Mouse (Mus musculus) kidney, adult 2 months (tissue): ENCODE measurements around the gene Ikzf2. TPM values are rescaled to one million over a fixed set of nuclear protein-coding genes. Genes with fewer than 3 reads are reported as not detected.
A peak's percentile ranks its signal among the peaks of the same experiment; 100 is the strongest.

ENCODE experiments used
- DNase-seq: peaks from one replicate; pipeline ENCODE4 v3.0.0; 2021
- H3K27ac ChIP-seq: fragments of 200-500 bp; 2 replicates; pipeline ENCODE4 v1.5.1; 2012; ENCODE audit warnings: low read depth, low read length, control low read depth, inconsistent platforms; ENCODE audit not compliant: insufficient read depth
- H3K27me3 ChIP-seq: fragments of 200-500 bp; replicated peaks from 2 replicates; pipeline ENCODE4 v1.6.1; 2012; ENCODE audit warnings: mild to moderate bottlenecking, moderate library complexity, low read length, inconsistent platforms; ENCODE audit not compliant: control insufficient read depth, insufficient read depth
- H3K36me3 ChIP-seq: fragments of 200-500 bp; 2 replicates; pipeline ENCODE4 v1.6.1; 2012; ENCODE audit warnings: mild to moderate bottlenecking, moderate library complexity, low read length, inconsistent platforms; ENCODE audit not compliant: control insufficient read depth, insufficient read depth
- H3K4me1 ChIP-seq: fragments of 200-500 bp; 2 replicates; pipeline ENCODE4 v1.6.1; 2011; ENCODE audit warnings: low read length; ENCODE audit not compliant: control insufficient read depth, insufficient read depth
- H3K4me3 ChIP-seq: fragments of 200-500 bp; 2 replicates; pipeline ENCODE4 v1.5.1; 2011; ENCODE audit warnings: mild to moderate bottlenecking, low read depth, low read length, control low read depth; ENCODE audit not compliant: insufficient read depth
- CTCF ChIP-seq: fragments of 200-500 bp; conservative IDR thresholded peaks from 2 replicates; pipeline ENCODE4 v1.5.1; 2011; ENCODE audit warnings: low read depth, mild to moderate bottlenecking, control low read depth, low read length, moderate library complexity, mixed read lengths; ENCODE audit not compliant: insufficient read depth, insufficient read length
- POLR2A ChIP-seq: fragments of 200-500 bp; IDR thresholded peaks from one replicate; pipeline ENCODE4 v1.6.1; 2011; ENCODE audit warnings: low read depth, low read length, control low read depth
- WGBS: fragments of 180-500 bp; shearing (Covaris S2); methylation state at CpG from one replicate; pipeline ENCODE4 v1.1.7; 2018; 5-methylcytosine and 5-hydroxymethylcytosine counted together
- polyA plus RNA-seq: library from polyadenylated mRNA; depleted of rRNA; stranded (reverse); fragments of >200 nt; gene quantifications from 2 replicates; pipeline ENCODE4 v1.2.3, GENCODE M21; 2012; rRNA removed

Gene Ikzf2
- polyA plus RNA-seq, 1 experiment, result 1.5 TPM

GRCm38 (mm10) chr1:69498862-69499306 is 188.2 kb downstream of the Ikzf2 start:
- TF ChIP-seq CTCF, result no peak
- TF ChIP-seq POLR2A, result no peak
- H3K4me3 ChIP-seq, result no peak overlapping the region
- no peaks in the 10 kb centered on the region for H3K4me1 ChIP-seq
- no peak for DNase-seq
- H3K27ac ChIP-seq, result no peak overlapping the region
- H3K27me3 ChIP-seq, result no peaks in the 10 kb centered on the region
- 33% methylated on average over 7 of the region's 7 CpGs for whole genome bisulfite sequencing
- H3K36me3 ChIP-seq, result no peaks in the 10 kb centered on the region

GRCm38 (mm10) chr1:69496055-69496454 is 191.0 kb downstream of the Ikzf2 start:
- Histone ChIP-seq H3K27ac (no peak overlapping the region), H3K4me3 (no peak overlapping the region), H3K27me3 (no peaks in the 10 kb centered on the region), H3K36me3 (no peaks in the 10 kb centered on the region), H3K4me1 (no peaks in the 10 kb centered on the region)
- DNase-seq, result no peak
- TF ChIP-seq CTCF, result no peak
- TF ChIP-seq POLR2A, result no peak
- WGBS, result 67% methylated on average over 4 of the region's 4 CpGs

- no peak for DNase-seq
- no peak for TF ChIP-seq POLR2A
- TF ChIP-seq CTCF, result no peak
- Histone ChIP-seq H3K27me3 (no peaks in the 10 kb centered on the region), H3K27ac (no peak overlapping the region), H3K4me1 (no peaks in the 10 kb centered on the region), H3K36me3 (no peaks in the 10 kb centered on the region), H3K4me3 (no peak overlapping the region)
- whole genome bisulfite sequencing, result 70% methylated on average over 11 of the region's 11 CpGs
These were observed 193.6 kb downstream of the Ikzf2 start for GRCm38 (mm10) chr1:69493309-69494047.

DNA sequence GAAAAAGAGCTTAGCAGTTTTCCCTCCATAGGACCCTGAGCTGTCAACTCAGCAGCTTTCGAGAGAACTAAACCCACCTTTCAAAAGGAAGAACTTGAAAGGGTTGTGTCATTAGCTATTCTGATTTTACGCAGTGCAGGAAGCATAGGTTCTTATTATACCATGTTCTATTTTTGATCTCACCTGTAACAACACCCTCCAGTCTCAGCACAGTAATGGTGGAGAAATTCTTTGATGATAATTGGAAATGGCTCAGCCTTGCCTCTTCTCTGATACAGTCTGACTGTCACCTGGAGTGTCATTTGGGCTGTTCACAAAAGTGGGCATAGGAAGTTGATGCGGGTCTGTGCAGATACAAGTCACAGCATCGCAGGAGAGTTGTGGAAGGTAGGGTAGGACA is 195.0 kb downstream of the Ikzf2 start:
- Histone ChIP-seq H3K4me3 (no peak overlapping the region), H3K27ac (no peak overlapping the region), H3K36me3 (no peaks in the 10 kb centered on the region), H3K27me3 (no peaks in the 10 kb centered on the region), H3K4me1 (no peaks in the 10 kb centered on the region)
- DNase-seq, result no peak
- TF ChIP-seq CTCF, result no peak
- TF ChIP-seq POLR2A, result no peak
- 95% methylated on average over 4 of the region's 4 CpGs for WGBS

DNA sequence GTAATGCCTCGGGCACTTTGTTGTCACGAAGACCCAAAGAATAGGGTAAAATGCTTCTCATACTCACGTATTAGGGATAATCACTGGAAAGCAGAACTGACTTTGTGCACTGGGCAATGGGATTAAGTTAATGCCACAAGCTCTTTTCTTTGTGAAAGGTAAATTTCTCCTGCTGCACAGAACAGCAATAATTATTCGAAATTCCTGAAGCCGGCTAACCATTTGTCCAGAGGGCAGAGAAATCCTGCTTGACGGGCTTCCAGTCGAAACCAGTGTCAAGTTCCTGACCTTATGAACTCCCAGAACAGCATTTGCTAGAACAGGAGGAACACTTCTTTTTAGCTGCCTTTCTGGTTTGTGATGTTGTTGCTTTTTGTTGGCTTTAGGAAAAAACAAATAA is 198.0 kb downstream of the Ikzf2 start:
- H3K4me3 ChIP-seq, result no peak overlapping the region
- no peak overlapping the region for H3K27ac ChIP-seq
- no peaks in the 10 kb centered on the region for H3K4me1 ChIP-seq
- DNase-seq, result peak; percentile 36
- TF ChIP-seq POLR2A (no peak), CTCF (no peak)
- H3K36me3 ChIP-seq, result no peaks in the 10 kb centered on the region
- 29% methylated on average over 7 of the region's 7 CpGs for WGBS
- no peaks in the 10 kb centered on the region for H3K27me3 ChIP-seq

GRCm38 (mm10) chr1:69488625-69489024 is 198.4 kb downstream of the Ikzf2 start:
- no peaks in the 10 kb centered on the region for H3K36me3 ChIP-seq
- TF ChIP-seq CTCF (no peak), POLR2A (no peak)
- no peak overlapping the region for H3K27ac ChIP-seq
- no peak overlapping the region for H3K4me3 ChIP-seq
- no peaks in the 10 kb centered on the region for H3K27me3 ChIP-seq
- DNase-seq, result peak; percentile 2
- WGBS, result 60% methylated on average over 6 of the region's 6 CpGs
- no peaks in the 10 kb centered on the region for H3K4me1 ChIP-seq

Other genes starting within 250 kb of the Ikzf2 start
- gene Spag16, start 139.7 kb upstream of the Ikzf2 start, polyA plus RNA-seq, result 0.03 TPM in 2 replicates